Mouse (Mus musculus) CH12.LX (cell line): Measurements from ENCODE around the gene Agxt. TPM values are rescaled to one million over a fixed set of nuclear protein-coding genes. Genes with fewer than 3 reads are reported as not detected.

Experiments used
- DNase-seq: peaks from one replicate; pipeline ENCODE4 v3.0.0-alpha.2; 2013; ENCODE audit errors: extremely low read depth
- H3K27ac ChIP-seq: 2 replicates; pipeline ENCODE4 v1.5.1; 2012; ENCODE audit warnings: low read depth, mild to moderate bottlenecking, control low read depth, moderate library complexity; ENCODE audit not compliant: insufficient read depth
- H3K27me3 ChIP-seq: replicated peaks from 2 replicates; pipeline ENCODE3; 2012; ENCODE audit warnings: inconsistent platforms
- H3K36me3 ChIP-seq, 2 experiments: replicated peaks in 1 of 2; 2 replicates each; pipeline versions ENCODE3 to v1.6.1; 2012; ENCODE audit warnings: inconsistent platforms in 1 of 2, low read length in 1 of 2, mild to moderate bottlenecking in 1 of 2, mixed read lengths in 1 of 2, moderate library complexity in 1 of 2; ENCODE audit not compliant: control insufficient read depth in 1 of 2, insufficient read depth in 1 of 2
- H3K4me1 ChIP-seq, 2 experiments: 2 replicates each; pipeline ENCODE4 v1.6.1; 2012; ENCODE audit warnings: inconsistent platforms in 1 of 2, moderate library complexity in 1 of 2; ENCODE audit not compliant: insufficient read depth in 2 of 2, control insufficient read depth in 1 of 2
- H3K4me2 ChIP-seq: 2 replicates; pipeline ENCODE4 v1.6.1; 2012; ENCODE audit warnings: low read depth, mild to moderate bottlenecking, control low read depth; ENCODE audit not compliant: poor library complexity, insufficient read depth, severe bottlenecking
- H3K4me3 ChIP-seq, 3 experiments: fragments of 150-350 bp in 1 of 3; sonication (generic) in 1 of 3; replicated peaks in 1 of 3; 2 replicates each; pipeline versions ENCODE3 to v1.5.1; 2011 to 2012; ENCODE audit warnings: low read depth in 2 of 3, low read length in 2 of 3, mild to moderate bottlenecking in 2 of 3, moderate library complexity in 2 of 3, control low read depth in 1 of 3, improper control_type of control experiment in 1 of 3, inconsistent platforms in 1 of 3, mixed read lengths in 1 of 3; ENCODE audit not compliant: poor library complexity in 1 of 3
- H3K79me2 ChIP-seq: replicated peaks from 2 replicates; pipeline ENCODE4 v1.6.1; 2012; ENCODE audit warnings: mild to moderate bottlenecking, moderate library complexity; ENCODE audit not compliant: control insufficient read depth, poor library complexity, insufficient read depth, severe bottlenecking; ENCODE audit errors: extremely low read depth
- H3K9ac ChIP-seq: 2 replicates; pipeline ENCODE4 v1.6.1; 2012; ENCODE audit warnings: low read depth, mild to moderate bottlenecking, control low read depth, moderate library complexity; ENCODE audit not compliant: insufficient read depth
- H3K9me3 ChIP-seq: replicated peaks from 2 replicates; pipeline ENCODE3; 2012; ENCODE audit warnings: low read length, inconsistent platforms, mixed read lengths
- BHLHE40 ChIP-seq: IDR thresholded peaks from 2 replicates; pipeline ENCODE4 v1.6.1; 2011; ENCODE audit warnings: mild to moderate bottlenecking, low read depth, low read length, improper control_type of control experiment
- E2F4 ChIP-seq: IDR thresholded peaks from 2 replicates; pipeline ENCODE4 v1.6.1; 2011; ENCODE audit warnings: low read depth, low read length, improper control_type of control experiment; ENCODE audit not compliant: insufficient replicate concordance
- ELF1 ChIP-seq: IDR thresholded peaks from 2 replicates; pipeline ENCODE4 v1.6.1; 2014; ENCODE audit warnings: low read depth, mild to moderate bottlenecking, inconsistent platforms, low read length, improper control_type of control experiment
- EP300 ChIP-seq: IDR thresholded peaks from 2 replicates; pipeline ENCODE4 v1.6.1; 2011; ENCODE audit warnings: low read length, improper control_type of control experiment
- HCFC1 ChIP-seq: IDR thresholded peaks from 2 replicates; pipeline ENCODE4 v1.6.1; 2012; ENCODE audit warnings: low read depth, mild to moderate bottlenecking, inconsistent platforms, low read length, improper control_type of control experiment
- IRF4 ChIP-seq: IDR thresholded peaks from 2 replicates; pipeline ENCODE4 v1.6.1; 2014; ENCODE audit warnings: low read depth, mild to moderate bottlenecking, inconsistent platforms, low read length, improper control_type of control experiment
- JUND ChIP-seq: conservative IDR thresholded peaks from 2 replicates; pipeline ENCODE4 v1.6.1; 2011; ENCODE audit warnings: low read depth, low read length, improper control_type of control experiment
- MYC ChIP-seq: IDR thresholded peaks from 2 replicates; pipeline ENCODE4 v1.6.1; 2011; ENCODE audit warnings: low read depth, mild to moderate bottlenecking, improper control_type of control experiment, low read length
- NELFE ChIP-seq: IDR thresholded peaks from 2 replicates; pipeline ENCODE4 v1.6.1; 2011; ENCODE audit warnings: low read depth, low read length, improper control_type of control experiment
- NRF1 ChIP-seq: IDR thresholded peaks from 2 replicates; pipeline ENCODE4 v1.6.1; 2014; ENCODE audit warnings: low read depth, mild to moderate bottlenecking, inconsistent platforms, low read length, improper control_type of control experiment, moderate library complexity
- POLR2A ChIP-seq: IDR thresholded peaks from 2 replicates; pipeline ENCODE4 v1.6.1; 2011; ENCODE audit warnings: low read depth, mild to moderate bottlenecking, improper control_type of control experiment, low read length
- POLR2AphosphoS2 ChIP-seq: IDR thresholded peaks from 2 replicates; pipeline ENCODE4 v1.6.1; 2011; ENCODE audit warnings: low read depth, low read length, improper control_type of control experiment
- RCOR1 ChIP-seq: conservative IDR thresholded peaks from 2 replicates; pipeline ENCODE4 v1.6.1; 2012; ENCODE audit warnings: low read depth, mild to moderate bottlenecking, inconsistent platforms, low read length, improper control_type of control experiment
- SMC3 ChIP-seq: IDR thresholded peaks from 2 replicates; pipeline ENCODE4 v1.6.1; 2011; ENCODE audit warnings: low read depth, low read length, improper control_type of control experiment
- TCF12 ChIP-seq: IDR thresholded peaks from 2 replicates; pipeline ENCODE4 v1.6.1; 2014; ENCODE audit warnings: low read depth, mild to moderate bottlenecking, inconsistent platforms, low read length, improper control_type of control experiment
- USF1 ChIP-seq: IDR thresholded peaks from 2 replicates; pipeline ENCODE4 v1.6.1; 2014; ENCODE audit warnings: low read depth, mild to moderate bottlenecking, inconsistent platforms, low read length, improper control_type of control experiment
- USF2 ChIP-seq: conservative IDR thresholded peaks from 2 replicates; pipeline ENCODE4 v1.6.1; 2011; ENCODE audit warnings: low read depth, low read length, improper control_type of control experiment
- ZC3H11A ChIP-seq: IDR thresholded peaks from 2 replicates; pipeline ENCODE4 v1.6.1; 2012; ENCODE audit warnings: low read depth, mild to moderate bottlenecking, inconsistent platforms, low read length, improper control_type of control experiment
- ZKSCAN1 ChIP-seq: IDR thresholded peaks from 2 replicates; pipeline ENCODE4 v1.6.1; 2012; ENCODE audit warnings: low read depth, inconsistent platforms, low read length, improper control_type of control experiment, borderline replicate concordance
- ZNF384 ChIP-seq: IDR thresholded peaks from 2 replicates; pipeline ENCODE4 v1.6.1; 2012; ENCODE audit warnings: low read depth, low read length, improper control_type of control experiment, inconsistent platforms
- dilution Hi-C: fragments of 300-500 bp; cut with MboI; formaldehyde crosslinking; loops from 2 replicates; pipeline ENCODE4 v1.14.3; 2020; ENCODE audit warnings: low sequenced_read_pairs; ENCODE audit not compliant: extremely low pct_unique_long_range_greater_than_20kb, extremely low pct_ligation_motif_present
- in situ Hi-C: fragments of 300-500 bp; cut with MboI; formaldehyde crosslinking; loops from 3 replicates; pipeline ENCODE4 v1.14.3; 2019; ENCODE audit warnings: low sequenced_read_pairs, low pct_ligation_motif_present, low pct_unique_long_range_greater_than_20kb, mixed read lengths
- polyA plus RNA-seq: library from polyadenylated mRNA; unstranded; fragments of >175 nt; gene quantifications from 2 replicates; pipeline ENCODE4 v1.2.1, GENCODE M21; 2012; ENCODE audit warnings: low read depth; ENCODE audit not compliant: insufficient read length
- total RNA-seq, 2 experiments: library from RNA; depleted of rRNA; stranded (reverse); fragments of 300-350 nt in 1 of 2; fragments of >200 nt in 1 of 2; gene quantifications; 2 replicates each; pipeline ENCODE4 v1.2.3; 2012 to 2014

Gene Agxt
- total and polyA plus RNA-seq, 3 experiments: not detected

GRCm38 (mm10) chr1:93161921-93162320, 26.9 kb downstream of the Agxt start:
- no peak overlapping the region for H3K4me3 ChIP-seq
- H3K4me2 ChIP-seq: no peak overlapping the region
- in situ Hi-C loops (no loop called here), dilution Hi-C loops (no loop called here)
- peaks cover 95% of the 10 kb centered on the region for H3K27me3 ChIP-seq
- TF ChIP-seq TCF12 (no peak), IRF4 (no peak), ZKSCAN1 (no peak), HCFC1 (no peak)
- H3K9me3 ChIP-seq: no peaks in the 10 kb centered on the region
- H3K36me3 ChIP-seq: no peaks in the 10 kb centered on the region
- peaks cover 0 to 6% of the 10 kb centered on the region in 2 experiments; a peak in 1 of 4 replicates for H3K4me1 ChIP-seq
- no peak overlapping the region for H3K9ac ChIP-seq
- H3K27ac ChIP-seq: no peak overlapping the region
- no peaks in the 10 kb centered on the region for H3K79me2 ChIP-seq
- no peak for DNase-seq

- Histone ChIP-seq H3K27ac (no peak overlapping the region), H3K9me3 (no peaks in the 10 kb centered on the region)
- no peak for DNase-seq
- TF ChIP-seq JUND (no peak), HCFC1 (no peak), BHLHE40 (no peak), NELFE (no peak), ZC3H11A (no peak), POLR2AphosphoS2 (no peak), E2F4 (no peak)
- TF ChIP-seq, all 38 proteins: peak for 0
- dilution Hi-C loops: no loop called here
- in situ Hi-C loops: no loop called here
- H3K4me3 ChIP-seq: no peak overlapping the region
- H3K79me2 ChIP-seq: no peaks in the 10 kb centered on the region
- H3K4me2 ChIP-seq: no peak overlapping the region
- peaks cover 95% of the 10 kb centered on the region for H3K27me3 ChIP-seq
- peaks cover 0 to 6% of the 10 kb centered on the region in 2 experiments; a peak in 1 of 4 replicates for H3K4me1 ChIP-seq
- H3K9ac ChIP-seq: no peak overlapping the region
- H3K36me3 ChIP-seq: no peaks in the 10 kb centered on the region
These were observed 27.5 kb downstream of the Agxt start for GRCm38 (mm10) chr1:93162588-93162987.

GRCm38 (mm10) chr1:93165447-93165846, 30.4 kb downstream of the Agxt start:
- dilution Hi-C loops: no loop called here
- Histone ChIP-seq H3K4me1 (peaks cover 0 to 6% of the 10 kb centered on the region in 2 experiments; a peak in 1 of 4 replicates), H3K36me3 (no peaks in the 10 kb centered on the region), H3K9me3 (no peaks in the 10 kb centered on the region), H3K4me3 (no peak overlapping the region), H3K9ac (no peak overlapping the region), H3K27ac (no peak overlapping the region), H3K4me2 (no peak overlapping the region), H3K79me2 (no peaks in the 10 kb centered on the region), H3K27me3 (peaks cover 98% of the 10 kb centered on the region)
- TF ChIP-seq RCOR1: no peak
- TF ChIP-seq SMC3: no peak
- no peak for TF ChIP-seq EP300
- TF ChIP-seq MYC: no peak
- no peak for TF ChIP-seq TCF12
- TF ChIP-seq ZNF384: no peak
- no peak for TF ChIP-seq E2F4
- no peak for TF ChIP-seq NRF1
- TF ChIP-seq POLR2A: no peak
- no peak for TF ChIP-seq ELF1
- TF ChIP-seq JUND: no peak
- TF ChIP-seq USF2: peak; percentile 53
- TF ChIP-seq BHLHE40: peak; percentile 63
- peak; percentile 61 for TF ChIP-seq USF1
- no peak for DNase-seq
- in situ Hi-C loops: no loop called here
